Mouse (Mus musculus): Measurements from ENCODE around the gene H2-DMb2. TPM values are rescaled to one million over a fixed set of nuclear protein-coding genes. Genes with fewer than 3 reads are reported as not detected.

Gene H2-DMb2
- polyA plus RNA-seq, 1 experiment from 2014 or later = 2.1 TPM

DNA sequence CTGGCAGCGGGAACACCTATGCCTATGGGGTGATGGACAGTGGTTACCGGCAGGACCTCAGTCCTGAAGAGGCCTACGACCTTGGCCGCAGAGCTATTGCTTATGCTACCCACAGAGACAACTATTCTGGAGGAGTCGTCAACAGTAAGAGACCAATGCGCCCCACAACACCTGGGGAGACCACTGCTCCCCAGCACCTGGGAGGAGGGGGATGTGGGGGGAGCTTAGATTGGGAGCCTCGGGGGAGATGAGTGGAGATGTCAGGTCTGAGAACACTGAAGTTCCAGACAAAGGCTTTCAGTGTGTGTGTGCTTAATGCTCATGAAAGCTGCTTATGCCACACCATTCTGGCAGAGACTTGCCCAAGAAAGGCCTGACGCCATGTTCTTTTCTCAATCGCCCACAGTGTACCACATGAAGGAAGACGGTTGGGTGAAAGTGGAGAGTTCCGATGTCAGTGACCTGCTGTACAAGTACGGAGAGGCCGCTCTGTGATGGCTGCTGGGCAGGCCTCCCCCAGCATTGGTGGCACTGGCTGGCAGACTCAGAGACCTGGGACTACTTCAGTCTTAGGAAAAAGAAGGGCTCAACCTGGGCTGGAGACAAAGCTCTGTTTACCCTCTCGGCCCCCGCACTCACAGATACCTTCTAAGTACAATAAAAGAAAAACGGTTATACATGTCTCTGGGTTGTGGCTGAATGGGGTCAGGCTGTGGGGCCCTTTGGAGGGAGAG is 57.8 kb downstream of the H2-DMb2 start:
- Histone ChIP-seq H3K4me1 (ENCODE audit: insufficient read depth) (peaks cover 16% of the 10 kb centered on the region), H3K9ac (replicated peaks) (no peak overlapping the region), H3K27ac (ENCODE audit: low read depth) (no peak overlapping the region), H3K36me3 (replicated peaks; ENCODE audit: insufficient read depth, low read length) (peaks cover 4% of the 10 kb centered on the region; the same call in 1 of the 2 replicates), H3K4me3 (ENCODE audit: low read depth, low read length) (no peak overlapping the region), H3K27me3 (ENCODE audit: insufficient read depth, low read length) (peaks cover 3% of the 10 kb centered on the region; the same call in 1 of the 2 replicates), H3K4me2 (ENCODE audit: low read depth, low read length) (no peak overlapping the region), H3K9me3 (ENCODE audit: low read length) (no peaks in the 10 kb centered on the region)
- 82% methylated on average over 16 of the region's 16 CpGs for WGBS (ENCODE audit: insufficient replicate concordance)
- TF ChIP-seq CTCF (IDR thresholded peaks at IDR 0.05; ENCODE audit: low read depth) (no peak), EP300 (IDR thresholded peaks at IDR 0.05; ENCODE audit: low read depth) (no peak)
- DNase-seq (no peak), ATAC-seq (no peak)

Other genes starting within 250 kb of the H2-DMb2 start
- gene Platr17, start 238.2 kb upstream of the H2-DMb2 start, polyA plus RNA-seq (2015; fragmentation: Nextera tagmentation; extraction: Ambion mirVana) = 0.41 and 0.54 TPM in 2 replicates
- 12.6 and 13.0 TPM in 2 replicates for gene Daxx, start 233.9 kb upstream of the H2-DMb2 start, polyA plus RNA-seq (2015; fragmentation: Nextera tagmentation; extraction: Ambion mirVana)
- 47.0 and 47.9 TPM in 2 replicates for gene Tapbp, start 227.4 kb upstream of the H2-DMb2 start, polyA plus RNA-seq (2015; fragmentation: Nextera tagmentation; extraction: Ambion mirVana)
- gene Zbtb22, start 227.4 kb upstream of the H2-DMb2 start, polyA plus RNA-seq (2015; fragmentation: Nextera tagmentation; extraction: Ambion mirVana) = 7.1 and 7.9 TPM in 2 replicates
- gene Rgl2, start 213.8 kb upstream of the H2-DMb2 start, polyA plus RNA-seq (2015; fragmentation: Nextera tagmentation; extraction: Ambion mirVana) = 6.8 and 7.4 TPM in 2 replicates
- 82.2 and 85.5 TPM in 2 replicates for gene Pfdn6, start 203.0 kb upstream of the H2-DMb2 start, polyA plus RNA-seq (2015; fragmentation: Nextera tagmentation; extraction: Ambion mirVana)
- gene Wdr46, start 202.6 kb upstream of the H2-DMb2 start, polyA plus RNA-seq (2015; fragmentation: Nextera tagmentation; extraction: Ambion mirVana) = 12.7 and 12.8 TPM in 2 replicates
- 2.2 and 2.4 TPM in 2 replicates for gene B3galt4, start 191.8 kb upstream of the H2-DMb2 start, polyA plus RNA-seq (2015; fragmentation: Nextera tagmentation; extraction: Ambion mirVana)
- gene Vps52, start 187.5 kb upstream of the H2-DMb2 start, polyA plus RNA-seq (2015; fragmentation: Nextera tagmentation; extraction: Ambion mirVana) = 12.5 and 13.4 TPM in 2 replicates
- gene Rps18, start 187.3 kb upstream of the H2-DMb2 start, polyA plus RNA-seq (2015; fragmentation: Nextera tagmentation; extraction: Ambion mirVana) = 1,510 and 1,549 TPM in 2 replicates
- gene H2-K1, start 143.0 kb upstream of the H2-DMb2 start, polyA plus RNA-seq (2015; fragmentation: Nextera tagmentation; extraction: Ambion mirVana) = 274 and 288 TPM in 2 replicates
- gene Ring1, start 118.6 kb upstream of the H2-DMb2 start, polyA plus RNA-seq (2015; fragmentation: Nextera tagmentation; extraction: Ambion mirVana) = 6.0 and 7.1 TPM in 2 replicates
- gene H2-Ke6, start 115.2 kb upstream of the H2-DMb2 start, polyA plus RNA-seq (2015; fragmentation: Nextera tagmentation; extraction: Ambion mirVana) = 49.1 and 51.6 TPM in 2 replicates
- gene Slc39a7, start 111.6 kb upstream of the H2-DMb2 start, polyA plus RNA-seq (2015; fragmentation: Nextera tagmentation; extraction: Ambion mirVana) = 41.3 and 43.4 TPM in 2 replicates
- 16.2 and 16.4 TPM in 2 replicates for gene Rxrb, start 111.5 kb upstream of the H2-DMb2 start, polyA plus RNA-seq (2015; fragmentation: Nextera tagmentation; extraction: Ambion mirVana)
- 0.21 and 0.47 TPM in 2 replicates for gene Col11a2, start 103.9 kb upstream of the H2-DMb2 start, polyA plus RNA-seq (2015; fragmentation: Nextera tagmentation; extraction: Ambion mirVana)
- gene H2-Oa, start 51.0 kb upstream of the H2-DMb2 start, polyA plus RNA-seq (2015; fragmentation: Nextera tagmentation; extraction: Ambion mirVana) = 0.72 and 0.85 TPM in 2 replicates
- 9.7 and 11.9 TPM in 2 replicates for gene H2-DMa, start 23.8 kb upstream of the H2-DMb2 start, polyA plus RNA-seq (2015; fragmentation: Nextera tagmentation; extraction: Ambion mirVana)
- 29.2 and 32.5 TPM in 2 replicates for gene Brd2, start 20.7 kb upstream of the H2-DMb2 start, polyA plus RNA-seq (2015; fragmentation: Nextera tagmentation; extraction: Ambion mirVana)
- gene H2-DMb1, start 9.8 kb downstream of the H2-DMb2 start, polyA plus RNA-seq (2015; fragmentation: Nextera tagmentation; extraction: Ambion mirVana) = 3.9 and 4.0 TPM in 2 replicates
- gene Tap1, start 44.2 kb downstream of the H2-DMb2 start, polyA plus RNA-seq (2015; fragmentation: Nextera tagmentation; extraction: Ambion mirVana) = 8.8 and 9.3 TPM in 2 replicates
- gene Psmb9, start 44.5 kb downstream of the H2-DMb2 start, polyA plus RNA-seq (2015; fragmentation: Nextera tagmentation; extraction: Ambion mirVana) = 20.4 and 22.9 TPM in 2 replicates
- 49.7 and 51.6 TPM in 2 replicates for gene Psmb8, start 54.4 kb downstream of the H2-DMb2 start, polyA plus RNA-seq (2015; fragmentation: Nextera tagmentation; extraction: Ambion mirVana)
- gene Tap2, start 60.2 kb downstream of the H2-DMb2 start, polyA plus RNA-seq (2015; fragmentation: Nextera tagmentation; extraction: Ambion mirVana) = 9.8 and 10.5 TPM in 2 replicates
- 1.1 and 1.2 TPM in 2 replicates for gene H2-Ob, start 95.6 kb downstream of the H2-DMb2 start, polyA plus RNA-seq (2015; fragmentation: Nextera tagmentation; extraction: Ambion mirVana)
- gene H2-Ab1, start 114.4 kb downstream of the H2-DMb2 start, polyA plus RNA-seq (2015; fragmentation: Nextera tagmentation; extraction: Ambion mirVana) = 22.7 and 24.9 TPM in 2 replicates
- gene H2-Aa, start 144.5 kb downstream of the H2-DMb2 start, polyA plus RNA-seq (2015; fragmentation: Nextera tagmentation; extraction: Ambion mirVana) = 12.0 and 15.3 TPM in 2 replicates
- gene H2-Eb1, start 162.6 kb downstream of the H2-DMb2 start, polyA plus RNA-seq (2015; fragmentation: Nextera tagmentation; extraction: Ambion mirVana) = 8.2 and 9.3 TPM in 2 replicates
- not detected in 2 replicates for gene H2-Eb2, start 182.4 kb downstream of the H2-DMb2 start, polyA plus RNA-seq (2015; fragmentation: Nextera tagmentation; extraction: Ambion mirVana)
- gene Btnl2, start 211.5 kb downstream of the H2-DMb2 start, polyA plus RNA-seq (2015; fragmentation: Nextera tagmentation; extraction: Ambion mirVana) = not detected in 2 replicates
- not detected in 2 replicates for gene Btnl1, start 233.8 kb downstream of the H2-DMb2 start, polyA plus RNA-seq (2015; fragmentation: Nextera tagmentation; extraction: Ambion mirVana)

Measured in liver, postnatal 0 days (tissue).